Mouse (Mus musculus) small intestine, adult 2 months (tissue): ENCODE measurements around the gene Ttc7b.

Experiments used
- CTCF ChIP-seq: fragments of 200-500 bp; IDR thresholded peaks from 2 replicates; pipeline ENCODE4 v1.5.1; 2012; ENCODE audit warnings: low read depth, mild to moderate bottlenecking, control low read depth, inconsistent platforms, low read length, moderate library complexity, mixed read lengths; ENCODE audit not compliant: insufficient replicate concordance, insufficient read length; ENCODE audit errors: extremely low read depth
- POLR2A ChIP-seq: fragments of 200-500 bp; IDR thresholded peaks from 2 replicates; pipeline ENCODE4 v1.6.1; 2012; ENCODE audit warnings: low read depth, mild to moderate bottlenecking, control low read depth, inconsistent platforms, low read length, moderate library complexity

DNA sequence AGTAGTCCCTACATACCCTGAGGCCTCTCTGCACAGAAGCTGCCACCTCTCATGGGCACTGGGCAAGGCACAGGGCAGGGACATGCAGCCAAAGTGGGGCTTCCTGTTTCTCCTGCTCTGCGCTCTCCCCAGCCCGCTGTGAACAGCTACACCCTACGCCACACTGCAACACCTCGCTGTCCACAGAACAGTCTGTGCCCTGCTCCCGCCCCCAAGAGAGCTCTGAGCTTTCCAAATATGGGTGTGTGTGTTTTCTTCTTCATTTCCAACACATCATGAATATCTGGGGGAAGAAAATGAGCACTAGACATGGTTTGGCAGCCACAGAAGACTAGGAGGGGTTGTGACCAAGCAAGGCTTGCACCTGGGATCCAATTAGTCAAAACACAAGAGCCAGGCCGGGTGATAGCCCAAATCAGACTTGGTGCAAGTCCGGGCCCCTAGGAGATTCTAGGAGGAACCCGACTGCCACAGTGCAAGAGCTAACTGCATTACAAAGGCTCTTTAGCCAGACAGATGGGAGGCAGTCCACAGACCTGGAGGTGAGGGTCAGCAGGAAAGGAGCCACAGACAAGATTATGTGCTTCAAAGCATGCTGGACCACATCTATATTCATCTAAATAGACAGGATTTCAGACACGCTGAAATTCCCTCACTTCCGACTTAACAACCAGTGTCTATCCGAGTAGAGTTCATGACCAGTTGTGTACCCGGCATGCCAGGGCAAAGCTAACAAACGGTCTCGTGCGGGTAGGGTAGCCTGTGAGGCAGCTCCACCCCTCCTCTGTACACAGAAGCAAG lies 39.8 kb downstream of the Ttc7b start:
- TF ChIP-seq POLR2A: no peak
- no peak for TF ChIP-seq CTCF
